Mouse (Mus musculus) spleen, embryonic (tissue): ENCODE measurements around the gene Calr.

ENCODE experiments used
- CTCF ChIA-PET: fragments of 350-600 bp; sonication (Branson Sonifier 250); formaldehyde crosslinking; loops from one replicate; lab custom pipeline; 2022; lab: Charles Lee

The Calr gene

GRCm38 (mm10) chr8:84793791-84794485, 52.8 kb downstream of the Calr start:
- CTCF ChIA-PET, result no interaction called here

- CTCF ChIA-PET, result no interaction called here
These were observed 53.6 kb downstream of the Calr start for GRCm38 (mm10) chr8:84793134-84793533.

GRCm38 (mm10) chr8:84792429-84792947, 54.2 kb downstream of the Calr start:
- CTCF ChIA-PET, result no interaction called here
